ENCODE assay signal across 8 mouse cellular contexts in genomic region chr16:90809975-90810715, GRCm38 (mm10). TPM values are rescaled to one million over a fixed set of nuclear protein-coding genes. Genes with fewer than 3 reads are reported as not detected.
DNase-seq lines count a peak whose midpoint lies in the region; ATAC-seq and TF ChIP-seq lines count a peak whose summit lies in the region.

Gene Urb1 (minus strand): TSS chr16:90810413.

- peaks cover 34% of the 10 kb centered on the region for H3K36me3 ChIP-seq in G1E (replicated peaks)
- no peaks in the 10 kb centered on the region for H3K36me3 ChIP-seq in forebrain, embryonic 16.5 days (ENCODE audit: control insufficient read depth, insufficient read depth)
- H3K36me3 ChIP-seq in lung, embryonic 15.5 days, result 0 out of 2 replicates have a peak, but pooled peaks cover 2% of the 10 kb centered on the region

- DNase-seq in G1E (ENCODE audit: low spot score), result peak; percentile 94
- peak; percentile 99 for DNase-seq in cerebellum, adult 18-20 months
- DNase-seq in heart, postnatal 4 days, result peak; percentile 100
- DNase-seq in layer of hippocampus, adult 8-10 months (ENCODE audit: low spot score in 2 of 2), result peak; percentile 97
- peak; percentile 95 for DNase-seq in ovary, adult 18-20 months (ENCODE audit: low spot score)
- DNase-seq in thymus, postnatal 0 days (ENCODE audit: low spot score), result peak; percentile 95

- H3K27me3 ChIP-seq in G1E (ENCODE audit: insufficient read depth, low read length), result peaks cover 22% of the 10 kb centered on the region
- H3K27me3 ChIP-seq in forebrain, embryonic 16.5 days (replicated peaks; ENCODE audit: control insufficient read depth, insufficient read depth, low read length), result no peaks in the 10 kb centered on the region
- no peaks in the 10 kb centered on the region for H3K27me3 ChIP-seq in lung, embryonic 15.5 days

- H3K27ac ChIP-seq in forebrain, embryonic 16.5 days (ENCODE audit: low read length), result peak within 1 kb of the TSS; percentile 69
- peak within 1 kb of the TSS; percentile 80 for H3K27ac ChIP-seq in lung, embryonic 15.5 days

- no peaks in the 10 kb centered on the region for H3K9me3 ChIP-seq in G1E (replicated peaks)
- no peaks in the 10 kb centered on the region for H3K9me3 ChIP-seq in forebrain, embryonic 16.5 days (ENCODE audit: control insufficient read depth, low read length)
- H3K9me3 ChIP-seq in lung, embryonic 15.5 days, result no peaks in the 10 kb centered on the region

- H3K4me3 ChIP-seq in G1E (ENCODE audit: low read depth, low read length), result peak within 1 kb of the TSS; percentile 91
- H3K4me3 ChIP-seq in forebrain, embryonic 16.5 days (replicated peaks; ENCODE audit: low read length), result peak within 1 kb of the TSS; percentile 71
- H3K4me3 ChIP-seq in lung, embryonic 15.5 days, result peak within 1 kb of the TSS; percentile 87

- peak; percentile 98 for ATAC-seq in G1E (ENCODE audit: extremely low read depth, insufficient number of reproducible peaks, low FRiP score, poor library complexity, severe bottlenecking)
- ATAC-seq in forebrain, embryonic 16.5 days, result peak; percentile 94
- peak; percentile 95 for ATAC-seq in lung, embryonic 15.5 days (ENCODE audit: borderline replicate concordance, extremely low read depth, low FRiP score, low TSS enrichment)

- no peak for TF ChIP-seq CTCF in G1E (IDR thresholded peaks at IDR 0.05; ENCODE audit: low read depth, low read length)

- peak within 1 kb of the TSS; percentile 54 for H3K9ac ChIP-seq in forebrain, embryonic 16.5 days (replicated peaks; ENCODE audit: low read depth, low read length)
- H3K9ac ChIP-seq in lung, embryonic 15.5 days, result peak within 1 kb of the TSS; percentile 52

- peaks cover 27% of the 10 kb centered on the region for H3K4me1 ChIP-seq in G1E (ENCODE audit: insufficient read depth, low read depth, low read length)
- peaks cover 11% of the 10 kb centered on the region for H3K4me1 ChIP-seq in forebrain, embryonic 16.5 days (replicated peaks; ENCODE audit: control insufficient read depth, insufficient read depth, low read length)
- peaks cover 12% of the 10 kb centered on the region; the same call in 1 of the 2 replicates for H3K4me1 ChIP-seq in lung, embryonic 15.5 days

- under 1% methylated on average over 47 of the region's 47 CpGs for WGBS in forebrain, embryonic 16.5 days
- WGBS in lung, embryonic 15.5 days, result under 1% methylated on average over 47 of the region's 47 CpGs

- peak within 1 kb of the TSS; percentile 69 for H3K4me2 ChIP-seq in forebrain, embryonic 16.5 days (ENCODE audit: low read length)
- peak within 1 kb of the TSS; percentile 89 for H3K4me2 ChIP-seq in lung, embryonic 15.5 days

RNA-seq across cellular contexts. Expression of gene Urb1, which starts in this region (rescaled TPM):
- total RNA-seq in G1E (2014; fragmentation: Nextera tagmentation), result 20.8 and 24.2 TPM in 2 replicates
- 10.8 and 10.9 TPM in 2 replicates for total RNA-seq in G1E (2017)
- polyA plus RNA-seq in G1E (2012), result 8.6 and 9.8 TPM in 2 replicates
- 9.7 and 11.7 TPM in 2 replicates for polyA plus RNA-seq in forebrain, embryonic 16.5 days (2015; fragmentation: Nextera tagmentation; extraction: Ambion mirVana)
- total RNA-seq in heart, postnatal 4 days (2021), result 10 to 100 TPM; 13.3 to 14.5 TPM
- 10 to 100 TPM; 14.4 to 20.9 (median 19.1) TPM for total RNA-seq in layer of hippocampus, adult 8-10 months (2022)
- polyA plus RNA-seq in lung, embryonic 15.5 days (2015; fragmentation: Nextera tagmentation; extraction: Ambion mirVana), result 8.5 and 8.7 TPM in 2 replicates
- 6.0 and 6.2 TPM in 2 replicates for polyA plus RNA-seq in thymus, postnatal 0 days (2015; fragmentation: Nextera tagmentation; extraction: Ambion mirVana)

Comparison
In these comparisons a context has a peak if more than half of its experiments do, and no peak if none do; other contexts are left out.
1. Peak in every context shown above with its lines: DNase-seq, ATAC-seq, H3K4me3 ChIP-seq and H3K27ac ChIP-seq.